Mouse (Mus musculus) bone marrow, adult 2 months (tissue): ENCODE results near the gene Ifna2.

Source experiments
- CTCF ChIP-seq: fragments of 200-500 bp; IDR thresholded peaks from 2 replicates; pipeline ENCODE4 v1.5.1; 2011; ENCODE audit warnings: low read length, control low read depth; ENCODE audit not compliant: control insufficient read depth, insufficient read depth
- POLR2A ChIP-seq: fragments of 200-500 bp; IDR thresholded peaks from 2 replicates; pipeline ENCODE4 v1.6.1; 2011; ENCODE audit warnings: low read depth, mild to moderate bottlenecking, control low read depth, low read length, borderline replicate concordance; ENCODE audit not compliant: control insufficient read depth

DNA sequence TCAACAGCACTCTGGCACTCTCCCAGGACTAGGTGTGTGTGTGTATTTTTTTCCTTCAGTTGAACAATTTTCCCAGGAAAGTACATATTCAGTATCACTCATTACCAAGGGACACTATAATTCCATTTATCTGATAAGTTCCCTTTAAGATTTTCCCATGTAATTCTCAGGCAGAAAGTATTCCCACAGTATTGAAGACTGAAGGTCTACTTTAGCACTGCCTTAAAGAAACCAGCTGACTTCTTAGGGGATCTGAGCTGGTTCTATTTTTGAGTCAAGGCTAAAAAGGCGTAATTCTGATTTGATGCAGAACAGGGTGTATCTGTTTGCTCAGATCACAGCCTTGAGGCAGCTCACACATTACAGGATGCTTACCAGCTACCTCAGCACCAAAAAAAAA, 35.0 kb upstream of the Ifna2 start:
- TF ChIP-seq CTCF, result no peak
- TF ChIP-seq POLR2A, result no peak
